Mouse (Mus musculus) thymus, adult 2 months (tissue): ENCODE results near the gene Taok3. TPM values are rescaled to one million over a fixed set of nuclear protein-coding genes. Genes with fewer than 3 reads are reported as not detected.
A peak's percentile ranks its signal among the peaks of the same experiment; 100 is the strongest.

ENCODE experiments used
- DNase-seq: peaks from one replicate; pipeline ENCODE4 v3.0.0; 2021
- H3K27ac ChIP-seq: fragments of 200-500 bp; 2 replicates; pipeline ENCODE4 v1.5.1; 2012; ENCODE audit warnings: low read length, control low read depth; ENCODE audit not compliant: control insufficient read depth, insufficient read depth
- H3K27me3 ChIP-seq: fragments of 200-500 bp; 2 replicates; pipeline ENCODE4 v1.6.1; 2012; ENCODE audit warnings: mild to moderate bottlenecking, low read length, moderate library complexity, mixed read lengths; ENCODE audit not compliant: control insufficient read depth, insufficient read depth
- H3K36me3 ChIP-seq: fragments of 200-500 bp; 2 replicates; pipeline ENCODE4 v1.6.1; 2012; ENCODE audit warnings: mild to moderate bottlenecking, low read length, moderate library complexity; ENCODE audit not compliant: control insufficient read depth, insufficient read depth
- H3K4me1 ChIP-seq: fragments of 200-500 bp; replicated peaks from 2 replicates; pipeline ENCODE4 v1.6.1; 2012; ENCODE audit warnings: low read length; ENCODE audit not compliant: control insufficient read depth, insufficient read depth
- H3K4me3 ChIP-seq: fragments of 200-500 bp; 2 replicates; pipeline ENCODE4 v1.5.1; 2012; ENCODE audit warnings: mild to moderate bottlenecking, low read length, control low read depth, moderate library complexity; ENCODE audit not compliant: control insufficient read depth, insufficient read depth
- CTCF ChIP-seq: fragments of 200-500 bp; IDR thresholded peaks from 2 replicates; pipeline ENCODE4 v1.5.1; 2012; ENCODE audit warnings: mild to moderate bottlenecking, control low read depth, low read length, moderate library complexity, borderline replicate concordance; ENCODE audit not compliant: control insufficient read depth, poor library complexity, insufficient read depth; ENCODE audit errors: extremely low read depth
- POLR2A ChIP-seq: fragments of 200-500 bp; IDR thresholded peaks from 2 replicates; pipeline ENCODE4 v1.6.1; 2012; ENCODE audit warnings: mild to moderate bottlenecking, low read length, control low read depth, moderate library complexity; ENCODE audit not compliant: control insufficient read depth, poor library complexity, insufficient read depth; ENCODE audit errors: extremely low read depth
- WGBS: fragments of 180-500 bp; shearing (Covaris S2); methylation state at CpG from one replicate; pipeline ENCODE4 v1.1.7; 2018; 5-methylcytosine and 5-hydroxymethylcytosine counted together
- polyA plus RNA-seq: library from polyadenylated mRNA; depleted of rRNA; stranded (reverse); fragments of >200 nt; gene quantifications from 2 replicates; pipeline ENCODE4 v1.2.3, GENCODE M21; 2012

Taok3 gene
- polyA plus RNA-seq, 1 experiment = 43.5 TPM

DNA sequence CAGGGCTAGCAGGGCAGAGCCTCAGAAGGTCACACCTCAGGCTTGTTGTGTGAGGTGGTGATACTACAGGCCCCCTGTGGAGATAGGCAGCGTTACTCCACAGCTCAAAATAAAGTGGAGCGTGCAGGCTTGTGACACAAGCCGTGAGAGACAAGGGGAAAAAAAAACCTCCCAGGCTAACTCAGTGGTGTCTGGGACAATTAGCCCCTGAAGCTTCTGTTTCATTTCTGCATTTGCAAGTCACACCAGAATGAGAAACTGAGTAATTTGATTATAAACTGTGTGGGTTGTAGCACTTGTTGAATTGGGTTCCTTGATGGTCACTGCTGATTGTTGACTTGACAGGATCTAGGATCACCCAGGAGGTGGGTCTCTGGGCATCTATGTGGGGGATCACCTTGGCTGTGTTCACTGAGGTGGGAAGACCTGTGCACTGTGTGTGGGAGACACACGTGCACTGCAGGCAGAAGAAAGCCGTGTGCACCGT is 39.9 kb downstream of the Taok3 start:
- no peaks in the 10 kb centered on the region for H3K36me3 ChIP-seq
- WGBS = 85% methylated on average over 6 of the region's 6 CpGs
- no peaks in the 10 kb centered on the region for H3K27me3 ChIP-seq
- DNase-seq = no peak
- TF ChIP-seq POLR2A (no peak), CTCF (no peak)
- no peak overlapping the region for H3K4me3 ChIP-seq
- peak overlapping the region; percentile 34; the same call in 1 of the 2 replicates for H3K27ac ChIP-seq
- H3K4me1 ChIP-seq = no peaks in the 10 kb centered on the region

GRCm38 (mm10) chr5:117160499-117160898 is 40.6 kb downstream of the Taok3 start:
- Histone ChIP-seq H3K27ac (peak overlapping the region; percentile 44; the same call in 1 of the 2 replicates), H3K27me3 (no peaks in the 10 kb centered on the region), H3K4me1 (no peaks in the 10 kb centered on the region), H3K36me3 (no peaks in the 10 kb centered on the region), H3K4me3 (no peak overlapping the region)
- 91% methylated on average over 10 of the region's 10 CpGs for WGBS
- no peak for DNase-seq
- no peak for TF ChIP-seq POLR2A
- TF ChIP-seq CTCF = no peak

- Histone ChIP-seq H3K27me3 (no peaks in the 10 kb centered on the region), H3K27ac (no peak overlapping the region), H3K4me1 (no peaks in the 10 kb centered on the region), H3K4me3 (no peak overlapping the region), H3K36me3 (no peaks in the 10 kb centered on the region)
- 96% methylated on average over 13 of the region's 13 CpGs for WGBS
- no peak for TF ChIP-seq POLR2A
- no peak for TF ChIP-seq CTCF
- no peak for DNase-seq
Observed at GRCm38 (mm10) chr5:117163790-117164189, 43.9 kb downstream of the Taok3 start.

DNA sequence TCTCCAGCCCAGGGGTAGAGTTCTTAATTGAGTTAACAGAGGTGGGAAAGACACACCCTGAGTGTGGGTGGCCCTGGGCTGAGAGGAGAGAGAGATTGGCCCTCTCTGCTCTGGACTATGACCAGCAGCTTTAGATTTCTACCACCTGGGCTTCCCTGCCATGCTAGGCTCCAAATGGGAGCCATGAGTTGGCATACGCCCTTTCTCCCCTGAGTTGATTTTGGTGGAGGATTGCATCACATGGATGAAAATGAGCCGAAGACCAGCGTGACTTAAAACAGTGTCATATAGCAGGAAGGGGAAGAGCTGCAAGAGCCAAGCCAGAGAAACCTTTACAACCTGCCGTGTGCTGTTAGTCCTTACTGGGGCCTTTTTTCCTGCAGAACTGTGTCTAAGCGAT is 44.6 kb downstream of the Taok3 start:
- Histone ChIP-seq H3K27ac (no peak overlapping the region), H3K4me3 (no peak overlapping the region), H3K27me3 (no peaks in the 10 kb centered on the region), H3K36me3 (no peaks in the 10 kb centered on the region), H3K4me1 (no peaks in the 10 kb centered on the region)
- no peak for TF ChIP-seq CTCF
- no peak for TF ChIP-seq POLR2A
- 96% methylated on average over 5 of the region's 5 CpGs for WGBS
- DNase-seq = no peak

DNA sequence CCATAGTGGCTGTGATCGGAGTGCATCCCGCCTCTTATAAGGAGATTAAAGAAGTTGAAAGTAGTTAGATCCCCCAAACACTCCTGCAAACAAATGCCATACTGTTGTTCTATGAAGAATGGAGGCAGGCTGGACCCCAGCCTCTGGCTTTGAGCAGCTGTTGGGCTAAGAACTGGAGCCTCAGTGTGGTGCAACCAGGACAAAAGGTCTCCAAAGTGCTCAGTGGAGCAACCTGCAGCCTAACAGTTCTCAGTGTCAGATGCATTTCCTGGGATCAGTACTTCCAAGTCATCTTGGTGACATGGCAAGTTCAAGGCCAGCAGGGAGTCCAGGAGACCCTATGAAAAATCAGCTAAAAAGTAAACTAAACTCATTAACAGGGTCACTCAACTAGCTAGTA is 45.0 kb downstream of the Taok3 start:
- Histone ChIP-seq H3K4me1 (no peaks in the 10 kb centered on the region), H3K4me3 (no peak overlapping the region), H3K36me3 (no peaks in the 10 kb centered on the region), H3K27me3 (no peaks in the 10 kb centered on the region), H3K27ac (no peak overlapping the region)
- no peak for DNase-seq
- 99% methylated on average over 2 of the region's 2 CpGs for WGBS
- TF ChIP-seq CTCF (no peak), POLR2A (no peak)

DNA sequence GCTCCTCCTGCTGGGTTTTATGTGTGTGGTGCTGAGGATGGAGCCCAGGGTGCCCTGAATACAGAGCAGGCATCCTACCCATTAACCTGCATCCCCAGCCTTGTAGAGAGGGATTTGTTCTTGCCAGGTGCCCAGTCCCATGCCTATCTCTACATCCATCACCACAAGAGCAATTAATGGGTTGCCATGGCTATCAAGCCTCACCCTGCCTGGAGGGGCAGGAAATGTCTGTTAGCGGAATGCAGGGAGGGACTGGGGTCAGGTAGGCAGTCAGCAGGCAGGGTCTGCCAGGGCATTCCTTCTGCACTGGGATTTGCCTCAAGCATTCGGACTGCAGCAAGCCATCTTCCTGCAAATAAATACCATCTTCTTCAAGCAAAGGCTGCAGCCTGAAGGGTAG is 46.0 kb downstream of the Taok3 start:
- Histone ChIP-seq H3K4me1 (no peaks in the 10 kb centered on the region), H3K27me3 (no peaks in the 10 kb centered on the region), H3K36me3 (no peaks in the 10 kb centered on the region), H3K4me3 (no peak overlapping the region), H3K27ac (no peak overlapping the region)
- DNase-seq = no peak
- WGBS = 90% methylated on average over 2 of the region's 2 CpGs
- no peak for TF ChIP-seq POLR2A
- TF ChIP-seq CTCF = no peak

DNA sequence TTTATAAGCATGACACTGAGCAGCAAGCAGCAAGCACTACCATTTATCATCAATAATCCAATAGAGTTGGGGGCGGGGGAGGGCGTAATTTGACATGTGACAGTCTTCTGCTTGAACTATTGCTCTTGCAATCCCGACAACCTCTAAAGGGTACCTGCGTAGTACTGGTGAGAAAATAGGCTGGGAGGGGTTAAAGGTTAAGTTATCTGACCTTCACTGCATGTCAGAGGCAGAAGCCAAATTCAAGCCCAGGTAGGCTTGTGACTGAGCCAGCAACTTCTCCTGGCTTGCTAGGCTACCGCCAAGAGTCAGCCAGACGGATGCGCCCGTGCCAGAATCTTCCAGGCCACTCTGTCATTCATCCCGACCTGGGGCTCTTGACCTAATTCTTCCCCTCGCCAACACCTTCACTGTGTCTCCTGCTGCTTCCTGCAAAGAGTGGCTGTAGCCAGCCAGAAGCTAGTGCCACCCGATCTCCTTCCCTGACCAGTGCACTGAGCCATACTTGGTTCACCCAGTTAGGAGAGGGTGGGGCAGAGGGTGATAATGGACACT is 47.0 kb downstream of the Taok3 start:
- no peak for DNase-seq
- H3K4me3 ChIP-seq = no peak overlapping the region
- TF ChIP-seq CTCF = no peak
- no peak for TF ChIP-seq POLR2A
- no peaks in the 10 kb centered on the region for H3K4me1 ChIP-seq
- WGBS = 94% methylated on average over 11 of the region's 11 CpGs
- no peak overlapping the region for H3K27ac ChIP-seq
- no peaks in the 10 kb centered on the region for H3K36me3 ChIP-seq
- H3K27me3 ChIP-seq = no peaks in the 10 kb centered on the region
